Mouse (Mus musculus) embryonic fibroblast, embryonic 13.5 days (primary cell): ENCODE data around the gene Gm20696.

Source experiments
- CTCF ChIP-seq: IDR thresholded peaks from 2 replicates; pipeline ENCODE4 v1.5.1; 2011; ENCODE audit warnings: mild to moderate bottlenecking, control low read depth, low read length, moderate library complexity, borderline replicate concordance; ENCODE audit not compliant: insufficient read depth
- POLR2A ChIP-seq: IDR thresholded peaks from 2 replicates; pipeline ENCODE4 v1.6.1; 2011; ENCODE audit warnings: low read depth, mild to moderate bottlenecking, control low read depth, low read length, moderate library complexity

- TF ChIP-seq CTCF (no peak), POLR2A (no peak)
These were observed 403.3 kb downstream of the Gm20696 start for GRCm38 (mm10) chr6:99263061-99263885.
